Mouse (Mus musculus): ENCODE results near the gene Rai1. TPM values are rescaled to one million over a fixed set of nuclear protein-coding genes. Genes with fewer than 3 reads are reported as not detected.

Rai1 gene
- polyA plus RNA-seq, 1 experiment from 2014 or later = 22.6 TPM

DNA sequence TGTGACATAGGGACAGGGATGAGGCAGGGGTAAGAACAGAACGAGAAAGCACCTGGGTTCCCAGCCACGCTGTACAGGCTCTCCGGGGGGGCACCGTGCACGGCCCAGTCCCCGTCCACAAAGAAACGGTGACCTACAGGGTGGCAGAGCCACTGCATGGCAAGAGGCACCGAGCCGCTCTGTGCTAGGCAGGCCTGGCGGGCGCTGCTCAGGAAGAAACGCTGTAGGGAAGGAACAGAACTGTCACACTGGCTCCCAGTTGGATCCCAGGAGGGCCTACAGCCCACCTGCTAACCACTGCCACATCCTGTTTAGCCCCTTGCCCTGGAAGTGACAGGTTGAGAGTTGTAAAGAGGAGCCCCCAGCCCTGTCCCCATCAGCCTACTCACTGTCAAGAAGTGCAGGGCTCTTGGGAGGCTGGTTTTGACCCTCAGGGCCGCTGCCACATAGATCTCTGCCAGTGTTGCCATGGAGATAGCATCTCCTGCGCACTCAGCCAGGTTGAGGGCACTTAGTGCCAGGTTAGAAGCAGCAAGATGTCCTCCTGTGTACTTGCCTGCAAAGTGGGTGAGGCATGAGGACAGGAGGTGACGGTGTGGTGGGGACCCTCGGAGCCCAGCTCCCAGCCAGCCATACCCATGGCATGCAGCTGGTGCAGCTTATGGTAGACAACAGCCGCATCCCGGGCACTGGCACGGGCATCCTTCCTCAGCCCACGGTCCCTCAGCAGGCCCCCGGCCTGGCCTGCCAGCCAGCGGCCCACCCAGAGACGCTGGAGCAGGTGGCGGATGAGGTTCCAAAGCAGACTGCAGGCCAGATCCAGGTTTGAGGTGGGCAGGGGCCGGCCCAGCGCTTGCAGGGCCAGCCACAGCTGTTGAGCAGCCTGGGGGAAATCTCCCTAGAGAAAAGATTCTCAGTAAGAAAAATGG lies 98.2 kb downstream of the Rai1 start:
- 93% methylated on average over 26 of the region's 26 CpGs for WGBS
- no peak overlapping the region for H3K9ac ChIP-seq
- peaks cover 90% of the 10 kb centered on the region for H3K36me3 ChIP-seq
- peaks cover 29% of the 10 kb centered on the region for H3K4me1 ChIP-seq
- H3K9me3 ChIP-seq = no peaks in the 10 kb centered on the region
- H3K27ac ChIP-seq = no peak overlapping the region
- ATAC-seq (ENCODE audit: insufficient number of reproducible peaks, low FRiP score, low TSS enrichment, low read depth) = no peak
- no peak overlapping the region for H3K4me3 ChIP-seq
- no peaks in the 10 kb centered on the region for H3K27me3 ChIP-seq
- no peak overlapping the region for H3K4me2 ChIP-seq

DNA sequence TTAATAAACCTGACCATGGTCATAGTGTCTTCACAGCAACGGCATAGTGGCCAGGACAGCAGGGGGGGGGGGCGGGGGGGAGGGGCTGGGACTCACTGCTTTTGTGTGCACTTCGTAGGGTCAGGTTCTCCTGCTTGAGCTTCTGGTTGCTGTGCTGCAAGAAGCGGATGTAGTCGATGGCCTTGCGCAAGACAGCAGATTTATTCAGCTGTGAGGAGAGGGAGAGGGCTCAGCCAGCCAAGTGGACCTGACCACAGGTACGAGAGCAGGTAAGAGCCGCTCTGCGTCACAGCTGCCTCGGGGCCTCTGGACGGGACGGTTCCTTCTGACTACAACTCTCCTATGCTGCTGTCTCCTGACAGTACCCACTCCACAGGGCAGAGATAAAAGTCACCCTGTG lies 100.2 kb downstream of the Rai1 start:
- 84% methylated on average over 12 of the region's 12 CpGs for WGBS
- H3K9ac ChIP-seq = no peak overlapping the region
- H3K27ac ChIP-seq = no peak overlapping the region
- ATAC-seq (ENCODE audit: insufficient number of reproducible peaks, low FRiP score, low TSS enrichment, low read depth) = no peak
- H3K9me3 ChIP-seq = no peaks in the 10 kb centered on the region
- H3K36me3 ChIP-seq = peaks cover 74% of the 10 kb centered on the region
- H3K27me3 ChIP-seq = no peaks in the 10 kb centered on the region
- no peak overlapping the region for H3K4me2 ChIP-seq
- H3K4me3 ChIP-seq = no peak overlapping the region
- peaks cover 46% of the 10 kb centered on the region for H3K4me1 ChIP-seq

- H3K27ac ChIP-seq = no peak overlapping the region
- no peaks in the 10 kb centered on the region for H3K9me3 ChIP-seq
- H3K36me3 ChIP-seq = peaks cover 62% of the 10 kb centered on the region
- H3K4me3 ChIP-seq = no peak overlapping the region
- H3K4me1 ChIP-seq = peaks cover 57% of the 10 kb centered on the region
- WGBS = 62% methylated on average over 5 of the region's 5 CpGs
- no peak overlapping the region for H3K4me2 ChIP-seq
- H3K27me3 ChIP-seq = no peaks in the 10 kb centered on the region
- H3K9ac ChIP-seq = no peak overlapping the region
- no peak for ATAC-seq (ENCODE audit: insufficient number of reproducible peaks, low FRiP score, low TSS enrichment, low read depth)
Observed at GRCm38 (mm10) chr11:60206207-60206606, 101.4 kb downstream of the Rai1 start.

- H3K27ac ChIP-seq = peak overlapping the region; percentile 79
- 51% methylated on average over 6 of the region's 6 CpGs for WGBS
- peak overlapping the region; percentile 51 for H3K4me3 ChIP-seq
- H3K36me3 ChIP-seq = peaks cover 42% of the 10 kb centered on the region
- no peak for ATAC-seq (ENCODE audit: insufficient number of reproducible peaks, low FRiP score, low TSS enrichment, low read depth)
- peaks cover 77% of the 10 kb centered on the region for H3K4me1 ChIP-seq
- H3K27me3 ChIP-seq = no peaks in the 10 kb centered on the region
- H3K9ac ChIP-seq = 0 out of 2 replicates have a peak overlapping the region, but pooled peaks have one; percentile 11
- H3K9me3 ChIP-seq = no peaks in the 10 kb centered on the region
- H3K4me2 ChIP-seq = peak overlapping the region; percentile 77
Observed at GRCm38 (mm10) chr11:60208201-60208600, 103.4 kb downstream of the Rai1 start.

DNA sequence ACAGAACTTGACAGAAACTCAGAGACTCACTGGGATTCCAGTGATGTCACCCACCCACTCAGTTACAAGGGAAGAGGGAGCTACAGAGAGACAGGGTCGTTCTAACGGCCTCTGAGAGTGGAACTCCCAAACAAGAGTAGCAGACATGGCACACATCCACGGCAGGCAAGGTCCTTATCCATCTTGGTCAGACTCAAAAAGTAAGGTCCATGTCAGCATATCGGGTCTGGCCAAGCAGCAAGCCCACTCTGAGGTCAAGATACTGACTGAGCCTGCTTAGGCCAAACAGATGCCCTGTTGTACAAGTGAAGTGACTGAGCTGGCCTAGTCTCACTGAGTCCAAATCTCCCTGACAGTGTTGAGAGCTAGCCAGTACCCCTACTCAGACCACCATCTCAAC lies 103.9 kb downstream of the Rai1 start:
- H3K4me1 ChIP-seq = peaks cover 80% of the 10 kb centered on the region
- H3K36me3 ChIP-seq = peaks cover 37% of the 10 kb centered on the region
- peak overlapping the region; percentile 77 for H3K4me2 ChIP-seq
- peak overlapping the region; percentile 11 for H3K9ac ChIP-seq
- no peaks in the 10 kb centered on the region for H3K27me3 ChIP-seq
- no peak for ATAC-seq (ENCODE audit: insufficient number of reproducible peaks, low FRiP score, low TSS enrichment, low read depth)
- peak overlapping the region; percentile 79 for H3K27ac ChIP-seq
- 38% methylated on average over 4 of the region's 4 CpGs for WGBS
- no peaks in the 10 kb centered on the region for H3K9me3 ChIP-seq
- H3K4me3 ChIP-seq = peak overlapping the region; percentile 51

DNA sequence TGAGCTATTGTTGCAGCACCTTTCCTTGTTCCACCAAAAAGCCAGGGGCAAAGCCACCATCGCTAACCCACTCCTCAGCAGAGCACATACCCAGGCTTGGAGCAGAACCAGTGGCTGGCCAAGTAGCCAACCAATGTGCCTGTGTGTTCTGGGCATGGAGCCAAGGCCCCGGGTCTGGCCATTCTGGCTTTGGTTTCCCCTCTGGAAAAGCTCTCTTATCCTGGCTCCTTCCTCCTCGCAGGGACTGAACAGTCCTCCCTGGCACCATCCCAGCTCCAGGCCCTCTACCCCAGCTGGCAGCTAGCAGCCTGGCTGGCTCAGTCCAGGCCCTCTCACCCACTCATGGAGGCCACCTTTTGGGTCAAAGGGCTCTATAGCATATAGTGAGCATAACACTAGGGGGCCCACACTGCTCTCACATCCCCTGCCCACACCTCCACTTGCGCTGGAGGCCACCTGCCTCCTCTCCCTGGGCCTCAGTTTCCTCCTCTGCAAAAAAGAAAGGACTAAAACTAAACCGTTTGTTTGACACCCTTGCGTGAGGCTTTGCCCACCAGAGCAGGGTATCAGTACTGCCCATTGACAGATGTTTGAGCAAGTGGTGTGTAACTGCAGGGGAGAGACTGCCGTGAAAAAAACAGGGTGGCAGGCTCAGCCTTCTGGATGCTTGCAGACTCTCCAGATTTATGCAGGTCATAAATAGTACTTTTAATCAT lies 104.6 kb downstream of the Rai1 start:
- ATAC-seq (ENCODE audit: insufficient number of reproducible peaks, low FRiP score, low TSS enrichment, low read depth) = no peak
- H3K9ac ChIP-seq = peak overlapping the region; percentile 42
- peak overlapping the region; percentile 79 for H3K27ac ChIP-seq
- no peaks in the 10 kb centered on the region for H3K9me3 ChIP-seq
- peak overlapping the region; percentile 77 for H3K4me2 ChIP-seq
- 24% methylated on average over 7 of the region's 7 CpGs for WGBS
- peaks cover 79% of the 10 kb centered on the region for H3K4me1 ChIP-seq
- H3K4me3 ChIP-seq = peak overlapping the region; percentile 51
- H3K36me3 ChIP-seq = peaks cover 30% of the 10 kb centered on the region
- H3K27me3 ChIP-seq = no peaks in the 10 kb centered on the region

DNA sequence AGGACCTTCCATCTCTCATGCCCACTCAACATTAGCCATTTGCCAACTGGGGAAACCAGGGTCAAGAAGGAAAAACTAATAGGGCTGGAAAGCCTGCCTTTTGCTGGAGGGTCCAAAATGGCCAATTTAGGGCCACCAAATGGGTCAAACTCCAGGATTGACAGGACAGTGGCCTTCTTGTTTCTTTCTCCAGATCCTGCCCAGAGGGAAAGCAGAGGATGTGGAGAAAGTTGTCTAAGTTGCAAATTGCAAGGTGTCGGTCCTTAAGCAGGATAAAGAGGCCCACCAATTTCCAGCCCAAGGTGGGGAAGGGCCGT lies 105.1 kb downstream of the Rai1 start:
- peak overlapping the region; percentile 79 for H3K27ac ChIP-seq
- H3K4me2 ChIP-seq = peak overlapping the region; percentile 77
- WGBS = 2% methylated on average over 2 of the region's 2 CpGs
- H3K36me3 ChIP-seq = peaks cover 25% of the 10 kb centered on the region
- H3K27me3 ChIP-seq = no peaks in the 10 kb centered on the region
- ATAC-seq (ENCODE audit: insufficient number of reproducible peaks, low FRiP score, low TSS enrichment, low read depth) = no peak
- no peaks in the 10 kb centered on the region for H3K9me3 ChIP-seq
- H3K9ac ChIP-seq = peak overlapping the region; percentile 42
- peak overlapping the region; percentile 51 for H3K4me3 ChIP-seq
- peaks cover 79% of the 10 kb centered on the region for H3K4me1 ChIP-seq

DNA sequence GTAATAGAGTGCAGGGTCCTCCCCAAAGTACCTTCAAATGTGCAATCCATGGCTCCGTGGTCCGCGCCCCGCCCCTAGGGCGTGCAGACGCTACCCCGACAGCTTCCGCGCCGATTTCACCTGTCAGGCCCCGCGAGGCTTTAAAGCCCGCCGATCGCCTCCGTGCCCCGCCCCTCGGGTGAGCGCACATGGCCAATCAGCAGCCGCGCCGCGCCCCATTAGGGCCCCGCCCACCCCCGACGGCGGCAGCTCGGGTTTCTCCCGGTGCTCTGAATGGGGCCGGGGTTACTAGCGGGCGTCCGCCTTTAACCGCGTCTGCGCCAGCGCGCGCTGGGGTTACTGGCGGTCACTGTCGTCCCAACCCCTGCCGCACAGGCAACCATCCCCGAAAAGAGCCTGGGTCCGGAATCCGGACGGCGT lies 105.5 kb downstream of the Rai1 start:
- Histone ChIP-seq H3K4me2 (peak overlapping the region; percentile 77), H3K36me3 (peaks cover 21% of the 10 kb centered on the region), H3K9me3 (no peaks in the 10 kb centered on the region), H3K9ac (peak overlapping the region; percentile 42), H3K4me3 (peak overlapping the region; percentile 51), H3K27ac (peak overlapping the region; percentile 79), H3K27me3 (no peaks in the 10 kb centered on the region), H3K4me1 (peaks cover 79% of the 10 kb centered on the region)
- WGBS = under 1% methylated on average over 47 of the region's 47 CpGs
- ATAC-seq (ENCODE audit: insufficient number of reproducible peaks, low FRiP score, low TSS enrichment, low read depth) = peak; percentile 82

- Histone ChIP-seq H3K9me3 (no peaks in the 10 kb centered on the region), H3K36me3 (peaks cover 13% of the 10 kb centered on the region), H3K4me2 (no peak overlapping the region), H3K4me1 (peaks cover 85% of the 10 kb centered on the region), H3K27ac (peak overlapping the region; percentile 79), H3K4me3 (no peak overlapping the region), H3K27me3 (no peaks in the 10 kb centered on the region), H3K9ac (no peak overlapping the region)
- 49% methylated on average over 3 of the region's 3 CpGs for WGBS
- ATAC-seq (ENCODE audit: insufficient number of reproducible peaks, low FRiP score, low TSS enrichment, low read depth) = no peak
Observed at GRCm38 (mm10) chr11:60211152-60211551, 106.3 kb downstream of the Rai1 start.

GRCm38 (mm10) chr11:60211761-60212160 lies 106.9 kb downstream of the Rai1 start:
- H3K9me3 ChIP-seq = no peaks in the 10 kb centered on the region
- H3K4me2 ChIP-seq = no peak overlapping the region
- H3K4me3 ChIP-seq = no peak overlapping the region
- H3K36me3 ChIP-seq = peaks cover 7% of the 10 kb centered on the region
- no peaks in the 10 kb centered on the region for H3K27me3 ChIP-seq
- H3K27ac ChIP-seq = peak overlapping the region; percentile 65
- peaks cover 85% of the 10 kb centered on the region for H3K4me1 ChIP-seq
- WGBS = 54% methylated on average over 12 of the region's 12 CpGs
- H3K9ac ChIP-seq = no peak overlapping the region
- ATAC-seq (ENCODE audit: insufficient number of reproducible peaks, low FRiP score, low TSS enrichment, low read depth) = no peak

DNA sequence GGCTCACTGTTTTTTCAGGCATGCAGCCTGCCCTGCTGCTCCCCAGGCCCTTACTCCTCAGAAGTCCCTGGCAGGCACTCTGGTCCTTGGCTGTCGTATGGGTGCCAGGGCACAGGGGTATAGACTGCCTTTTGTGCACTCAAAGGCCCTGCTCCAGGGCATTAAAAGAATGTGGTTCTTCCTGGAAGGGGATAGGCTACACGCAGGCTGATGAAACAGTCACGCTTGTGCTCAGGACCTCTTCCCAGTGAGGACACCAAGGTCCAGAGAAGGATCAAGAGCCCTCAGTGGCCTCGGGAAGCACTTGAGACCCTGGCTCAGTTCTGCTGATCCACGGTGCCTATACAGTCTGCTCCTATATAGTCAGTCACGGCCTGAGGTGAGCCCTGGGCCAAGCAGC lies 108.5 kb downstream of the Rai1 start:
- Histone ChIP-seq H3K9ac (no peak overlapping the region), H3K27ac (peak overlapping the region; percentile 65)
- WGBS = 66% methylated on average over 6 of the region's 6 CpGs

GRCm38 (mm10) chr11:60216671-60217070 lies 111.9 kb downstream of the Rai1 start:
- H3K4me2 ChIP-seq = no peak overlapping the region
- H3K27ac ChIP-seq = no peak overlapping the region
- peaks cover 12% of the 10 kb centered on the region for H3K36me3 ChIP-seq
- H3K27me3 ChIP-seq = no peaks in the 10 kb centered on the region
- H3K9ac ChIP-seq = no peak overlapping the region
- WGBS = 74% methylated on average over 1 of the region's 1 CpGs
- H3K4me1 ChIP-seq = peaks cover 71% of the 10 kb centered on the region
- no peak for ATAC-seq (ENCODE audit: insufficient number of reproducible peaks, low FRiP score, low TSS enrichment, low read depth)
- H3K9me3 ChIP-seq = no peaks in the 10 kb centered on the region
- H3K4me3 ChIP-seq = no peak overlapping the region

More for the DNA sequence above, 108.5 kb downstream of the Rai1 start:
- Histone ChIP-seq H3K4me1 (peaks cover 79% of the 10 kb centered on the region), H3K4me2 (no peak overlapping the region), H3K27me3 (no peaks in the 10 kb centered on the region), H3K9me3 (no peaks in the 10 kb centered on the region), H3K36me3 (peaks cover 10% of the 10 kb centered on the region), H3K4me3 (no peak overlapping the region)
- ATAC-seq (ENCODE audit: insufficient number of reproducible peaks, low FRiP score, low TSS enrichment, low read depth) = no peak
